Mouse (Mus musculus): Measurements from ENCODE around the gene Pitpna.
A peak's percentile ranks its signal among the peaks of the same experiment; 100 is the strongest.

DNA sequence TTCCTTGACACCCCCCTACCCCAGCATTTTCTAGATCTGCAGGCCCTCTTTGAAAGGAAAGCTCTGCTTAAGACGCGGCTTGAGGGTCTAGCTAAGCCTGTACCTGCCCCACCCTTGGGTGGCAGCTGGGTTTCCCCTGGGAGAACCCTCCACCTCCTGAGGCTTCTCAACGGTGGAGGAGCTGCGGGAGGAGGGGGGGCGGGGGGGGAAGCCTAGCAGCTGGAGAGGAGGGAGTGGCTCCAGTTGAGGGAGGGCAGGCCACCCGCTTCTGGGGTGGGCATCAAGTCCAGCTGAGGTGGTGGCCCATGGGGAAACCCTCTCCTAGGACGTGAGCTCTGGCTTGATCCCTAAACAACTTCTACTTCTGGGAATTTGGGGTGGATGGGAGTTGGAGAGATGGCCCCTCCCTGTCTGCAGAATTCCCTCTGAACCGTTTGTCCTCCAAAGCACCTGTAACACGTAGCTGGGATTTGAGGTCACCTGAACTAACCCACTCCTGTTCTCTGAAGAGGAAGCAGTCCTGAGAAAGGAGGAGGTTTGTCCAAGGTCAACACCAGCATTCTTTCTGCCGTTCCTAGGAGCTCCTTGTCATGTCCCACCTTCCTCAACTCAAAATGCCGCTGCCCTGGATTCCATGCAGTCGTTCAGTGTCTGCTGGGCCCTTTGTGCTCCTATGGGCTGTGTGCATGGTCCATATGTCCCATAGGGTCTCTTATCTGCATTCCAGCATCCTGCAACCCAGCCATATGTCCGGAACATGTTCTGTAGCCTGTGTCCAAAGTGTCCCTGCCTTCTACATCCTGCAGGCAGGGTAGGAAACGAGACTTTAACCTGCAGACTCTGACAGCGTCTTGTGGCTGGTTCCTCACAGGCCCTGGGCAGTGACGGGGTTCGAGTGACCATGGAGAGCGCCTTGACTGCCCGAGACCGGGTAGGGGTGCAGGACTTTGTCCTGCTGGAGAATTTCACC is 69.0 kb downstream of the Pitpna start:
- TF ChIP-seq CTCF (IDR thresholded peaks at IDR 0.05): no peak
- peak; percentile 68 for TF ChIP-seq EP300 (IDR thresholded peaks at IDR 0.05)
